Mouse (Mus musculus): ENCODE measurements at regions not wholly inside any gene's neighbourhood (a gene's known extent, or its start where the extent isn't known, plus 50 kb on each side); places are given as distances from the start of the nearest gene placed in this dataset.

- no peak for TF ChIP-seq CTCF (IDR thresholded peaks at IDR 0.05; ENCODE audit: low read depth)
- TF ChIP-seq EP300 (optimal IDR thresholded peaks at IDR 0.05), result no peak
These were observed 565.8 kb upstream of the Adam5 start for GRCm38 (mm10) chr8:25389947-25390346.

Measured in stomach, postnatal 0 days (tissue).